Mouse (Mus musculus) bone marrow macrophage, adult 2 months (primary cell): ENCODE measurements around the gene Guk1.

Source experiments
- CTCF ChIP-seq: IDR thresholded peaks from 2 replicates; pipeline ENCODE4 v1.5.1; 2012; ENCODE audit warnings: low read depth, mild to moderate bottlenecking, low read length, moderate library complexity
- POLR2A ChIP-seq: IDR thresholded peaks from 2 replicates; pipeline ENCODE4 v1.6.1; 2012; ENCODE audit warnings: mild to moderate bottlenecking, low read depth, low read length, borderline replicate concordance

DNA sequence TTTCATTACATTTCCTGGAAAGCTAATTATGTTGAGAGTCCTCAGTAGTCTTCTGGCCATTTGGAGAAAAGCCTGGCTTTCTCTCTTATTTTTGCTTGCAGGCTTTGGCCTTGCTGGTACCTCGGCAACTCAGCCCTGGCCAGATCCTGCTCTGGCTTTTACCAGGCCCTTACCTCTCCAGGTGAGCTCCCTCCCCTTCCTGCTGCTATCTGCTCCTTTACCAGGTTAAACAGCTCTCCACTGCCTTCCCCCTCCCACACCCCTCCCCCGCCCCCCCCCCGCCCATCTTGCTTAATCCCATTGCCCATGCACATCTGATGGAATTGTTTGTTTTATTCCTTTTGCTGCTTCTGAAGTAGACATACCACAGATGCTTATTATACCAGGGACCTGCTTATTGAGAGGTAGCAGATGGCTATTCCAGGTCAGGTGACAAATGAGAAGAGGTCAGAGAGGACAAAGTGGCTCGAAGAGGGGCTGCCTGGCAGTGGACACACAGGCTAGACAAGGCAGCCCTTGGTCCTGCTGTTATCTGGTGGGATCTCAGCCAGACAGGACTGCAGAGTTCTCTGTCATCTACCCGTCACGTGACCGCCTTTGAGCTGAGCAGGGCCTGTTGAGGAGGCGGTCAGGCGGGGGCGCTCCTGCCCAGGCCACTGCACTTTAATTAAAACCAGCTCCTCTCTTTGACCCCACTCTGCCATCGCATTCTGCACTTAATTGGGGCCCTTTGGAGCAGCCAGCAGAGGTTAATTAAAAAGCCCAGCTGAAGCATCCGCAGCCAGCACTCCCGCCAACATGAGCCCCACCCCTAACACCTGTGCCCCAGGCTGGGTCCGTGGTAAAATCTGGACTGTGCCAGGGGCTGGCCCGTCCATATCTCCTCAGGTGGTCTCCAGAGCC, 46.8 kb upstream of the Guk1 start:
- peak; percentile 54 for TF ChIP-seq CTCF
- no peak for TF ChIP-seq POLR2A
